Mouse (Mus musculus) ES-E14 (cell line): ENCODE measurements around the gene Anks1b.

Experiments
- CHD2 ChIP-seq: IDR thresholded peaks from 2 replicates; pipeline ENCODE4 v1.6.1; 2014; ENCODE audit warnings: mild to moderate bottlenecking, low read depth, low read length, inconsistent platforms
- HCFC1 ChIP-seq: IDR thresholded peaks from 2 replicates; pipeline ENCODE4 v1.6.1; 2012; ENCODE audit warnings: low read length, inconsistent platforms, borderline replicate concordance; ENCODE audit not compliant: insufficient read depth
- ZC3H11A ChIP-seq: IDR thresholded peaks from 2 replicates; pipeline ENCODE4 v1.6.1; 2012; ENCODE audit warnings: low read depth, mild to moderate bottlenecking, inconsistent platforms, low read length, borderline replicate concordance

DNA sequence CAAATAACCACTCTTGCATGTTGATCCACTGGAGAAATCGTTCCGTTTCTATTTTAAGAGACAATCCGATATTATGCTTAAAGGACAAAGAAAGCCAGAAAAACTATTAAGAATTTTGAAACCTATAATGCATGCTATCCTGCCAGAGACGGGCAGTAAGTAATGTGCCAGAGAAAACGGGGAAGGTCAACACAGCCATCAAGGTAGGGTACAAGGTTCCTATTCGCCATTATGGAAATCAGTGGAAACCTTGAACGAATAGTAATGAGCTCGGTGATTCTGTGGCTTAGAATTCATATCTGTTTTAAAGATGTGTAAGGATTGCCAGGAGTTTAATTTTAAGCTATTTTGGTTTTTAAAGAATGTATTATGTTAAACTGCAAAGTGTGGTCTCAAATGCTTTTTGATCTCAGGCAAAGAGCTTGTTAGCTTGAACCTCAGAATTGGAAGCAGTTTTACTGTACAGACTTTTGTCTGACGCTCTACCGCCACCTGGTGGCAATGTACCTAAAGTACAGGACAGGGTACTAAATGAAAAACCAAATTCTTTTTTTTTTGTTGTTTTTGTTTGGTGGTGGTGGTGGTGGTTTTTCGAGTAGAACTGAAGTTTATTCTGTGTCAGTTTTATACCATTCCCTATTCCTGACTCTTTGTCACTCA is 816.7 kb downstream of the Anks1b start:
- TF ChIP-seq HCFC1 (no peak), ZC3H11A (peak; percentile 93), CHD2 (no peak)
